Mouse (Mus musculus): ENCODE results near the gene Klhl21. TPM values are rescaled to one million over a fixed set of nuclear protein-coding genes. Genes with fewer than 3 reads are reported as not detected.
A peak's percentile ranks its signal among the peaks of the same experiment; 100 is the strongest.

The Klhl21 gene
- total RNA-seq, 1 experiment, result 19.7 TPM

GRCm38 (mm10) chr4:151968204-151968921 is 40.2 kb upstream of the Klhl21 start:
- no peaks in the 10 kb centered on the region for H3K9me3 ChIP-seq (ENCODE audit: control insufficient read depth, insufficient read depth, low read depth, low read length)
- no peak for DNase-seq (ENCODE audit: low read depth, low spot score)
- H3K27ac ChIP-seq (ENCODE audit: insufficient read depth, low read depth, low read length, poor library complexity, severe bottlenecking), result no peak overlapping the region
- TF ChIP-seq MAFK (IDR thresholded peaks at IDR 0.05; ENCODE audit: insufficient read depth, low read depth, low read length) (no peak), HCFC1 (IDR thresholded peaks at IDR 0.05; ENCODE audit: borderline replicate concordance, insufficient read depth, low read length) (no peak), ZNF384 (IDR thresholded peaks at IDR 0.05; ENCODE audit: low read depth, low read length) (no peak), ZC3H11A (IDR thresholded peaks at IDR 0.05; ENCODE audit: borderline replicate concordance, low read depth, low read length) (no peak), CHD2 (IDR thresholded peaks at IDR 0.05; ENCODE audit: low read depth, low read length) (no peak)
- in situ Hi-C loops (cut with MboI; ENCODE audit: low sequenced_read_pairs in 2 of 2, unreplicated experiment in 2 of 2), result no loop called here
- peak overlapping the region; percentile 15; the same call in 1 of the 2 replicates for H3K9ac ChIP-seq (ENCODE audit: insufficient read depth, low read depth, low read length, poor library complexity, severe bottlenecking)
- peaks cover 32% of the 10 kb centered on the region; the same call in 1 of the 2 replicates for H3K36me3 ChIP-seq (ENCODE audit: control insufficient read depth, insufficient read depth, low read length, poor library complexity, severe bottlenecking)
- peaks cover 6 to 11% of the 10 kb centered on the region in 2 experiments; a peak in 2 of 4 replicates for H3K4me1 ChIP-seq (ENCODE audit: control insufficient read depth in 2 of 2, insufficient read depth in 2 of 2, low read length in 2 of 2, poor library complexity in 1 of 2)
- H3K4me3 ChIP-seq (ENCODE audit: insufficient read depth in 1 of 2, low read depth in 1 of 2, low read length in 2 of 2, poor library complexity in 1 of 2, severe bottlenecking in 1 of 2), result peak overlapping the region; percentile 30 to 32; a peak in 1 of 4 replicates

- H3K9me3 ChIP-seq (ENCODE audit: control insufficient read depth, insufficient read depth, low read depth, low read length), result no peaks in the 10 kb centered on the region
- TF ChIP-seq MAFK (IDR thresholded peaks at IDR 0.05; ENCODE audit: insufficient read depth, low read depth, low read length), result no peak
- TF ChIP-seq HCFC1 (IDR thresholded peaks at IDR 0.05; ENCODE audit: borderline replicate concordance, insufficient read depth, low read length), result no peak
- no peak for TF ChIP-seq ZNF384 (IDR thresholded peaks at IDR 0.05; ENCODE audit: low read depth, low read length)
- TF ChIP-seq CHD2 (IDR thresholded peaks at IDR 0.05; ENCODE audit: low read depth, low read length), result no peak
- TF ChIP-seq ZC3H11A (IDR thresholded peaks at IDR 0.05; ENCODE audit: borderline replicate concordance, low read depth, low read length), result no peak
- peaks cover 6 to 21% of the 10 kb centered on the region in 2 experiments; a peak in 3 of 4 replicates for H3K4me1 ChIP-seq (ENCODE audit: control insufficient read depth in 2 of 2, insufficient read depth in 2 of 2, low read length in 2 of 2, poor library complexity in 1 of 2)
- in situ Hi-C loops (cut with MboI; ENCODE audit: low sequenced_read_pairs in 2 of 2, unreplicated experiment in 2 of 2), result no loop called here
- no peak overlapping the region for H3K27ac ChIP-seq (ENCODE audit: insufficient read depth, low read depth, low read length, poor library complexity, severe bottlenecking)
- no peak overlapping the region for H3K9ac ChIP-seq (ENCODE audit: insufficient read depth, low read depth, low read length, poor library complexity, severe bottlenecking)
- H3K36me3 ChIP-seq (ENCODE audit: control insufficient read depth, insufficient read depth, low read length, poor library complexity, severe bottlenecking), result peaks cover 45% of the 10 kb centered on the region
- no peak for DNase-seq (ENCODE audit: low read depth, low spot score)
- H3K4me3 ChIP-seq (ENCODE audit: insufficient read depth in 1 of 2, low read depth in 1 of 2, low read length in 2 of 2, poor library complexity in 1 of 2, severe bottlenecking in 1 of 2), result no peak overlapping the region
Measured at GRCm38 (mm10) chr4:151972221-151972967, 36.2 kb upstream of the Klhl21 start.

GRCm38 (mm10) chr4:151975441-151975840 is 33.2 kb upstream of the Klhl21 start:
- no peak overlapping the region for H3K9ac ChIP-seq (ENCODE audit: insufficient read depth, low read depth, low read length, poor library complexity, severe bottlenecking)
- in situ Hi-C loops (cut with MboI; ENCODE audit: low sequenced_read_pairs in 2 of 2, unreplicated experiment in 2 of 2), result no loop called here
- H3K4me1 ChIP-seq (ENCODE audit: control insufficient read depth in 2 of 2, insufficient read depth in 2 of 2, low read length in 2 of 2, poor library complexity in 1 of 2), result peaks cover 0 to 13% of the 10 kb centered on the region in 2 experiments; a peak in 2 of 4 replicates
- no peaks in the 10 kb centered on the region for H3K9me3 ChIP-seq (ENCODE audit: control insufficient read depth, insufficient read depth, low read depth, low read length)
- no peak overlapping the region for H3K4me3 ChIP-seq (ENCODE audit: insufficient read depth in 1 of 2, low read depth in 1 of 2, low read length in 2 of 2, poor library complexity in 1 of 2, severe bottlenecking in 1 of 2)
- DNase-seq (ENCODE audit: low read depth, low spot score), result no peak
- H3K36me3 ChIP-seq (ENCODE audit: control insufficient read depth, insufficient read depth, low read length, poor library complexity, severe bottlenecking), result peaks cover 56% of the 10 kb centered on the region
- no peak for TF ChIP-seq MAFK (IDR thresholded peaks at IDR 0.05; ENCODE audit: insufficient read depth, low read depth, low read length)
- 0 out of 2 replicates have a peak, but pooled peaks have one; percentile 4 for TF ChIP-seq ZC3H11A (IDR thresholded peaks at IDR 0.05; ENCODE audit: borderline replicate concordance, low read depth, low read length)
- H3K27ac ChIP-seq (ENCODE audit: insufficient read depth, low read depth, low read length, poor library complexity, severe bottlenecking), result no peak overlapping the region

- peak; percentile 90 for DNase-seq (ENCODE audit: low read depth, low spot score)
- no peak overlapping the region for H3K27ac ChIP-seq (ENCODE audit: insufficient read depth, low read depth, low read length, poor library complexity, severe bottlenecking)
- no peaks in the 10 kb centered on the region for H3K9me3 ChIP-seq (ENCODE audit: control insufficient read depth, insufficient read depth, low read depth, low read length)
- TF ChIP-seq HCFC1 (IDR thresholded peaks at IDR 0.05; ENCODE audit: borderline replicate concordance, insufficient read depth, low read length) (peak; percentile 32; the same call in 1 of the 2 replicates), ZC3H11A (IDR thresholded peaks at IDR 0.05; ENCODE audit: borderline replicate concordance, low read depth, low read length) (no peak), CHD2 (IDR thresholded peaks at IDR 0.05; ENCODE audit: low read depth, low read length) (no peak), MAFK (IDR thresholded peaks at IDR 0.05; ENCODE audit: insufficient read depth, low read depth, low read length) (no peak), ZNF384 (IDR thresholded peaks at IDR 0.05; ENCODE audit: low read depth, low read length) (no peak)
- peaks cover 0 to 14% of the 10 kb centered on the region in 2 experiments; a peak in 2 of 4 replicates for H3K4me1 ChIP-seq (ENCODE audit: control insufficient read depth in 2 of 2, insufficient read depth in 2 of 2, low read length in 2 of 2, poor library complexity in 1 of 2)
- no peak overlapping the region for H3K9ac ChIP-seq (ENCODE audit: insufficient read depth, low read depth, low read length, poor library complexity, severe bottlenecking)
- in situ Hi-C loops (cut with MboI; ENCODE audit: low sequenced_read_pairs in 2 of 2, unreplicated experiment in 2 of 2), result no loop called here
- H3K4me3 ChIP-seq (ENCODE audit: insufficient read depth in 1 of 2, low read depth in 1 of 2, low read length in 2 of 2, poor library complexity in 1 of 2, severe bottlenecking in 1 of 2), result no peak overlapping the region
- peaks cover 57% of the 10 kb centered on the region for H3K36me3 ChIP-seq (ENCODE audit: control insufficient read depth, insufficient read depth, low read length, poor library complexity, severe bottlenecking)
Measured at GRCm38 (mm10) chr4:151977748-151978147, 30.9 kb upstream of the Klhl21 start.
